Mouse (Mus musculus): Measurements from ENCODE around the gene Dusp8.
"Not testable (repeated sequence)": the region's sequence is repeated elsewhere in the genome, so short reads cannot be mapped to it uniquely, and the experiment has no call there.

GRCm38 (mm10) chr7:142143506-142144010 lies 47.9 kb upstream of the Dusp8 start:
- TF ChIP-seq CTCF (IDR thresholded peaks at IDR 0.05; ENCODE audit: control insufficient read depth, insufficient read depth, low read length); POLR2A (IDR thresholded peaks at IDR 0.05; ENCODE audit: borderline replicate concordance, control insufficient read depth, low read depth, low read length): not testable (repeated sequence)
